Mouse (Mus musculus) left cerebral cortex, adult 8-10 months (tissue): ENCODE measurements at regions not wholly inside any gene's neighbourhood (a gene's known extent, or its start where the extent isn't known, plus 50 kb on each side); places are given as distances from the start of the nearest gene placed in this dataset.
A peak's percentile ranks its signal among the peaks of the same experiment; 100 is the strongest.

Experiments used
- DNase-seq, 2 experiments: peaks; one replicate each; pipeline ENCODE4 v3.0.0; 2022; ENCODE audit warnings: low spot score in 2 of 2

DNA sequence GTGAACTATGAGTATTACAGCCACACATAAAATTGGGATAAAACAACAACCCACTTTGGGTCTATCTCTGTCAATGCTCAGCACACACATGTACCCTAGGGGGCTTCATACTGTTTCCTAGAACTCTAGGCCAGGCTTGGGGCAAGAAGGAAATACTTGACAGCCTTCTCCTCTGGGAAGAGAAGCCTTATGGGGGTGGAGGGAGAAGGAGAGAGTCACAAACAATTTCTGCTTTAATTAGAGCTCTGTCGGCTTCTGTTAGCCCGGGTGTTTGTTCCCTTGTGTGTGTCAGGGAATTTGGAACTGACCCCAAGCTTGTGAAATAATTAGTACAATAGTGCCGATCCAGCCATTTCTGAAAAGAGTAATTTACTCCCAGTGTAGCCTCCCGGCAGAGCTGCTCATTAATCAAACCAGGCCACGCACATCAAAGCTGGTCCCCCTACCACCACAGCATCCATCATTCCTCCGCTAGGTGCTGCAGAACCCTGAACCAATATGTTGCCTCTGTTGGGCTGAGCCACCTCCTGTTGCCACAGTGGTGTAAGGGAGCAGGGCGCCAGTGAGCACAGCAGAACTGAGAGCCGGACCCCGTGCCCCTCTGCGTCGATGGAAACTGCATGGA, 307.3 kb downstream of the Tmem114 start:
- DNase-seq, result peak in 1 of 2 experiments; percentile 9

DNA sequence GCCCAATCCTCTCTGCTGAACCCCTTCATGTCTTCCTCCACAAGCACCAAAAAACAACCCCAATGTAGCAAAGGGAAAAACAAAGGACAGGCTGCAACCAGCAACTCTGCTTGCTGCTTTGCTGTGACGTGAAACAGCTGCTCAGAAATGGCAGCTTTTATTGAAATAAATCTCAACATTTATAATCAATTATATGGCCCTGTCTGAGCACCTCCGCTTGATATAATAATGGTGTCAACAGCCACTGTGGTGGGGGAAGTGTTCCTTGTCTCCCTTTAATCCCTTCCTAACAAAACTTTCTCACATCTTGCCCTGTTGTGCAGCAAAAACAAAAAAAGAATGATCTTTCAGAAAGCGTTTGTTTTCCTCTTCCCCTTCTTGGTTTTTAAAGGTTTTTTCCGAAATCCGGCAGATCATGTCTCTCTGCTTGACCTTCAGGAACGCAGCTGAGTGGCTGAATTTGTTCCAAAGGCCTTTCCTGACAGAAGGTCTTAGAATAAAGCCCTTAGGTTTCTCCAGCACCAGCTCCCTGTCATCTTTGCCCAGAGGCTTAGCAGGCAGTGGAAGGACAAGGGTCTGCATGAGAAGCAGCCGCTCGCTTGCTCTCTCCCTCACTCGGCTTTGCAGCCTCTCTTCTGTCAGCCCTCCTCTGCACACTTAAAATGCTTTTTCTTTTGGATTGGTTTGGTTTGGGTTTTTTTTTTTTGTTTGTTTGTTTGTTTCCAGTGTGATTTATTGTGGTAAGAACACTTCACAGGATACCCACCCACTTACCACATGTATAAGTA, 313.4 kb downstream of the Tmem114 start:
- DNase-seq, result no peak

DNA sequence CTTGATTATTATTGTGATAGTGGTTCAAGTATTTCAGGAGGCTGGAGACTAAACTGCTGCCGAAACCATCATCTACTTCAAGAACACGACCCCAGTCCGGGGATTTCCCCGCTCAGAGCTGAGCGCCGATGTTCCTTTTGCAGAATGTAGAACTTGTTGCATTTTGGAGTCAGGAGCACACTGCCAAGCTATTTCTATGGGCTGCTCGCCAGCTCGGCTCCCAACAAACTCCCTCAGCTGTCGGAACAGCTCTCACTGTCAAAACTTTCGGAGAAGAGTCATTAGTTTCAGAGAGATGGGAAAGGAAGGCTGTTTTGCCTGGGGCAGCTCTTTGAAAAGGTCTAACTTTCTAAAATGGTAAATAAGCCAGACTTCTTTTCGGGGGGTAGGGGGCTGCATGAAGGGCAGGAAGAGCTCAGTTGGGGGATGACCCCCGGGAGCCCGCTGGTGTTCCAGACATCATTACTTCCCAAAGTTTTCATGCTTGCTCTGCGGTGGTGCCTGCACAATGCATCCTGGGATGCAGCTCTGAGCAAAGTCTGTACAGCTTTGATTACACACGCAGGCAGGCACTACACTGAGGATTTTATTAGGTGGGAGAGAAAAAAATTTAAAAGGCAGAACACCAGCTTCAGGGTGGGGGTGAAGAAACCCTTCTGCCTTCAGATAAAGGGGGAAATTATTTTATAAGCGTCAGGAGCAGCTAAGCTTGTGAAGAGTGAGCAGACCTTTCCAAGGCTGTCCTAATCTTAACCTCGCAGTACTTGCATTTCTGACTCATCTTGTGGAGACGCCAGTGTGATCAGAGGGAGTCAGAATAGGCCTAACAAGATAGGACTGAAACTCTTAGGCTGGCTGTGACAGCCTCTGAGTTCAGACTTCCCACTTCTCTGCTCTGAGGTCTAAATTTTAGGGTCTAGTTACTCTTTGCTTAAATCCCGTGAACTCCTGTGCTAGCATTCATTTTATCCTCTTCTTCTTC, 316.5 kb downstream of the Tmem114 start:
- no peak for DNase-seq

DNA sequence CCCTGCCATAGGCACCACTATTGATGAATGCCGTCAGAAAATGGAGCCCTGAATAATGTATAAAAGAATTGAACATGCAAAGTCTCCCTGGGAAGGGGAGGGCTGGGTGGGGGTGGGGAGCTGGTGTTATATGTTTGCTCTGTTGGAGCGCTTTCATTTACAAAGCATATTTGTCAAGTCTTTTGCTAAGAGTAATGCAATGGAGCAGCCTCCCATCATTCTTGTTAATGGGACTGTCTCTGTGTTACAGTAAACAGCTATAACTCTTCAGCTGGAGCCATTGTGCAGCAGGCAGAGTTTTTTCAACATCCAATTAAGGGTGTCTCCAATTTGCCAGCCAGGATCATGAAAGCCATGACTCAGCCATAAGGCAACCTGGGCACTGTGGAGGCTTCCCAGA, 345.9 kb downstream of the Tmem114 start:
- no peak for DNase-seq

DNA sequence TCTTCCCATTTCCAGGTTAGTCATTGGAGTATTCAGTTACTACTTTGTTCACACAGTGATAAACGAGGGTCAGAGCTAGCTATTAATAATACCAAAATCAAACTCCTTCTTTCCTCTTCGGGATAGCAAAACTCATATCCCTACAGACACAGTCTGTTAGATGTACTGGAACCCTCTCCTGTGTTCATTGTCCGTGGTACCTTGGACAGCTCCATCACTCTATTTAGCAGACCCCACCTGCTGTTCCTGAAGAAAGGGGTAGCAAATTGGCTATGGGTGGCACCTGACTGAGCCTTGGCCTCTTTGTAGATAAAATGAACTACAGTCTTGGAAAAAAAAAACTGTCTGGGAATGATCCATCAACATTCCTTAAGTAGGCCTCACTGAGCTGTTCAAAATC, 346.5 kb downstream of the Tmem114 start:
- DNase-seq, result no peak

DNA sequence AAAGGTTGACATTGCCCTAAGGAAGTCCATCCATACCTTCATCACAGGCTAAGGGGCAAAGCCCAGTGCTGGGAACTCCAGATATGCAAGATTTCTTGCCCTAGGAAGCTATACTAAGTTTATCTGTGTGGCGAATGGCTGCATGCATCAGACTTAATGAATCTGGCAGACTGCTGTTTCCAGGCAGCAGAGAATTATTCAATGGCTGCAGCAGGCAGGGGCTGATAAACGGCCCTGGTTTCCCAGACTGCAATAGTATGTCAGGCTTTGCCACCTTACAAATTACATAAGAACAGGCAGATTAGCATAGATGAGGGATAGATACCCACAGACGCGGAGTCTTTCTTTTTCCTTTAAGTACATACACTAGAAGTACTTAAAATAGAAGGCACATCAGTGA, 350.2 kb downstream of the Tmem114 start:
- DNase-seq, result no peak

DNA sequence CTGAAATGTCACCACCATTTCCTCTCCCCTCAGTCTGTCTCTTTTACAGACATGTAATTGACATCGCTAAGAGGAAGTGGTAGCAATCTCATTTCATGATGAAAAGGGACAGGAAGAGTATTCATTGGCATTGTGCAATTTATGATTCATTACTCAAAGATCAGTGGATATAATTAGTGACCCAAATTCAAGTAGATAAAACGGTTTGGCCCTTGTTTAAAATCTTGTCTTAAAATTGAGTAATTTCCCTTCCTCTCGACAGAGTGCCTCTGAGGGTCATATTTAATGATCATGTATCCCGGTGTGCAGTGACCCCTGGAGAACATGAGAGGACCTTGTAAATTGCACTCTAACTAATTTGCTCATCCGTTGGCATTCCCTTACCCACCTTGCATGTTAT, 371.0 kb downstream of the Tmem114 start:
- DNase-seq, result no peak

DNA sequence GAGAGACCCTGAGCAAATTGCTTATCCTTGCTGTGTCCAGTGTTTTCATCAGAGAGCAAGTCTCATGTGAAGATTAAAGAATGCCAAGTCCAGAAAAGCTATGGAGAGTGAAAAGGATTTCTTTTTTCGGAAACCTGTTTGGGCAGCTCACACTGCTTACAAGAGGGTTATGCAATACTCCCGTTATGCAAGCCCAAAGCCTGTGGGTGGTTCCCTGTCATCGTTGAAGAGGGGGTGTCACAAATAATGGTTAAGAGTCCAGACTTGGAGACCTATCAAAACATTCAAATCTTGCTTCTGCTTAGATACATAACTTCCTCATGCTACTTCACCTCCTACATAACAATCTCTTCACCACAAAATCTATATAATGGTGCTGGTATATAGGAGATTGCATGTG, 416.0 kb downstream of the Tmem114 start:
- peak; percentile 29 to 81 for DNase-seq

DNA sequence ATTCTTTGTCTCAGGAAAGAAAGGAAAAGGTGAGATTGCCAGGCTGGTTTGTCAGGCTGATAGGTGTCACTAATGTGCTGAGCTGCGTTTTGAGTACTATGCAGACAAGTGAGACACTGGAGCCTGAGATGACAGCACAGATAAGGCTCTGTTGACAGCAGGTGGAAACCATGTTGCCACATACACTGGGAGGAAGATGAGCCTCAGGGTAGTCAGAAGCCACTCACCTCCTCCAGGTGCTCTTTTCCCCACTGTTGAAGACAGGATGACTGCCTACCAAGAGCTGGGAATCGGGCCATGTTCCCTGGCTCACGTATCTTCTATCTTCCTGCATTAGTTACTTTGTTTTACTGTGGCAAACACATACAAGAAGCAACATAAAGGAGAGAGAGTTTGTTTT, 418.3 kb downstream of the Tmem114 start:
- no peak for DNase-seq

DNA sequence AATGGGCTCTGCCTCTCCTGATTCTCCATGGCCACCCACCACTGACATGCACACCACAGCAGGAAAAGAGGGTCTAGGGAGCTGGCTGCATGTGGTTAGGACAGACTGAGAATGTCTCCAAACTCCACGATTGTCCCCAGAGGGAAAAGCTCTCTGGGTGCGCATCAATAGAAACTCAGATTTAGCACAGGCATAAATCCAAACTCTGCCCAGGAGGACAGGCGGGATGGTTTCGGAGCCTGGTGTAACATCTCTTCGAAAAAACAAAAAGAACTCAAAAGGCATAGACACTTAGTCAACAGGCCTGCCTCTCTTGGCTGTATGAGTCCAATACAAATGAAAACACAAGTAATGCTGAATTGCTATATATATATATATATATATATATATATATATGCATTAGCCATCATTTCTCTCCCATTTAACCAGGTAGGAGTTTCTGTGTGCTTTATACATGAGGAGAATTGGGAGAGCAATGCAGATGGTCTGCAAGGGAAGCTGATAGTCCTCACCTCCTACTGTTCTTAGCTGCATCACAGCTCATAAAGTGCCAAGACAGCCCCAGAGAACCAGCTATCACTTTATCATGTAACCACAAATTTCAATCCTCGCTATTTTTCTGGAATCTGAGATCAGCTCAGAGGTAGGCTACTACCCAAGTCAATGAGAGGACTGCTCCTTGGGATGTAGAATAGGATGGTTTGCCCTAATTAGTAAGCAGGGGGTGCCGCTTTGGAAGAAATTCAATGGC, 422.4 kb downstream of the Tmem114 start:
- DNase-seq, result peak in 1 of 2 experiments; percentile 49

DNA sequence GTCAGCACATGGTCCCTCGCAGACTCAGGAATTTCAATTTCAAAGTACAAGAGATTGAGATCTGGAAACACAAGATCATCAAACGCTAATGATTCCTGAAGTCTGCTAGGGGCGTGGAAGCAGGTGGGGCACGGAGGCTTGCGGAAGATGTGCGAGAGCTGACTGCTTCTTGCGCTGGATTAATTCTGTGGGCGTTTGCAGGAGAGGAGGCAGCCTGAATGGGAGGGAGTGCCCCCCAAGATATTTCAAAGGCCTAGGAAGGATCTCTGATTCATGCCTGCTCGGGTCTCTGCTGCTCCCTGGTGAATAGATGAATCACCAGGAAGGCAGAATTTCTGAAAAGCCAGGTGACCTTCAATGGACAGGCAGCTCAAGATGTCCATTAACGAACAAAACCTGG, 442.1 kb downstream of the Tmem114 start:
- DNase-seq, result no peak

DNA sequence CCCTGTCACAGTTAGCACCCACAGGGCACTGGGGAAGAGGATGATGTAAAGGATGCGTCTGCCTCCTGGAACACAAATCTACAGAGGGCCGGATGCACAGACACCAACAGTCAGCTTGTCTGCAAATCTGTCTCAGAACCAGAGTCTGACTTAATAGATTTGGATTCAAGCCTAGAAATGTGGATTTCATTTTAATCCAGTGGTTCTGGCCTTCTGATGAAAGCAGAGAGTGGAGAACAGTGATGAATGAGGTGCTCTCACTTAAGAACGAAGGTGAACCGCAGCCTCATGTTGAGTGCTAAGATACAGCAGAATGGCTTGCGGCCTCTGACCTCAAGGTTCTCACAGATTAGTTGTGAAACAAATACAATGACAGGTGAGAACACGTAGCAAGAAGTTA, 446.5 kb downstream of the Tmem114 start:
- no peak for DNase-seq

DNA sequence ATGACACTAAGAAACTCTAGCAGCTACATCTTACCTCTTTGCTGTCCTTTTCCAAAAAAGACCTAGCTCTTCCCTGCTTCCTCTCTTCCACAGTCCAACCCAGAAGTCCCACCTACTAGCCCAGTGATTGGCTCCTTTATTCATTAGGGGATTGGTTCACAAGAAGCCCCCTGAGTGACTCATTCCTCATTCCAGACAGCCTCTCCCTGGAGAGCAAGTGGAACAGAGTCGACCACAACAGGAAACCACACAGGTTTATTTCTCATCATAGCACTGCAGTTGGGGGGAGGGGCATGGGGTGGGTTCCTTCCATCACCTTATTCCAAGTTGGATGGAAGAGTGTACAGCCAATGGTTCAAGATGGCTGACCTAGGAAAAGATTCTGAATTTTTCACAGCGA, 473.3 kb downstream of the Tmem114 start:
- no peak for DNase-seq

DNA sequence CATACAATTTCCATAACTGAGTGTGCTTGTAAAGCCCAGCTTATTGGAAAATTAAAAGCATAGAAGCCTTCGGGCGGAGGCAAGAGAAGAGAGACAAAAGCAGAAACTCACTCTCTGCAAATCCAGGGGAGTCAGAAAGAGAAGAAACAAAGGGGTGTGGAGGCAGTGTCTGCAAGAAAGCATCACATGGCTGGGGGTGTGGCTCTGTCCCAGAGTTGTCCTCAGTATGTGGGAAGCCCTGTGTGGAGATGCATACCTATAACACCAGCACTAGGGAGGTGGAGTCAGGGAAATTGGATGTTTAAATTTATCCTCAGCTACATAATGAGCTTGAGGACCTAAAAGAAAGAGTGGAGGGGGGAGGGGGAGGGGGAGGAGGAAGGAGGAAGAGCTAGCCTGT, 482.6 kb downstream of the Tmem114 start:
- DNase-seq, result no peak

DNA sequence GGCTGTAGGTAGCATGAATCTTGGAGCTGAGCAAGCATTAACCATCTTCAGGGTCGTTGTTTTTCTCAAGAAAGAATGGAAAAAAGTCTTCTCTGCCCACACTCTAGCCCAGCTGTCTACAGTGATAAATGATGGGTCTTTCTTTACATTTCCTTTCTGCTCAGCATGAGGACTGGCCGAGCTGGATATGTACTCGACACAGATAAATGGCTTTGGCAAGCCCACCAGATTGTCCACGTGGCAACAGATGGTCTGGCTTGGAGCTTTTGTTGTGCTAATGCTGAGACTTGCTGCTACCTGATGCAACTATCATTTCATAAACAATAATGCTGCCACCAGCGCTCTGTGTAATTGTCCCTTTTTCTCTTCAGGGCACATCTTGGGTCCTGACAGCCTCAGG, 487.8 kb downstream of the Tmem114 start:
- DNase-seq, result no peak

DNA sequence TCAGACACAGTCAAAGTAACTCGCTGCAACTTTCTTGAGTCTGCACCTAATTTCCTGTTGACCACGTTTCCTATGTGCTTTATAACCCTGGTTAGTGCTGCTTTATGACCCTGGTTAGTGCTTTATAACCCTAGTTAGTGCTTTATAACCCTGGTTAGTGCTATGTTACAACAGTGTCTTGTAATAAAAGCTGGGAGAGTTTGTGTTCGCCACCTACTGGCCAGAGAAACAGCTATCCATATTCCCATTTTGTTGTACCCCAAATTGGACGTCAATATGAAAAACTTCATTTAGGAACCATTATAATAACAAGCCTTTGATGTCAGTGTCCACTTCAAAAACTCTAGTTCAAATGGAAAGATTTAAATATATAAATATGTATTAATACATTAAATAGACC, 492.6 kb downstream of the Tmem114 start:
- no peak for DNase-seq

DNA sequence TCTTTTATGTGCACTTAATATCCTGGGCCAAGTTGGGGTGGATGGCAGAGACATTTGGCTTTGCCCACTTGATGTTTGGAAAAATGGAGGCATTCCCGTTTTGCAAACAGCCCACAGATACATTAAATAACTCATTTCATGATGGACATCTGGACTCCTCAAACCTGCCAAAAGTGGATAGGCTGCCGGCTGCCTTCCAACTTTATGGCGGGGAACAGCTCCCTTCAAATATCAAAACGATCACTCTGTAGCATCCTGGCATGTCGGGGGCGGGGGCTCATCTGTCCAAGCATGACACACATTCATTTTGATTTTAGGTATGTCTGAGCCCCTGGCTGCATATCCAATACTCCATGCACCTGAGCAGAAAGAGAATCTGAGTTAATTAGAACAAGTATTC, 493.3 kb downstream of the Tmem114 start:
- no peak for DNase-seq

DNA sequence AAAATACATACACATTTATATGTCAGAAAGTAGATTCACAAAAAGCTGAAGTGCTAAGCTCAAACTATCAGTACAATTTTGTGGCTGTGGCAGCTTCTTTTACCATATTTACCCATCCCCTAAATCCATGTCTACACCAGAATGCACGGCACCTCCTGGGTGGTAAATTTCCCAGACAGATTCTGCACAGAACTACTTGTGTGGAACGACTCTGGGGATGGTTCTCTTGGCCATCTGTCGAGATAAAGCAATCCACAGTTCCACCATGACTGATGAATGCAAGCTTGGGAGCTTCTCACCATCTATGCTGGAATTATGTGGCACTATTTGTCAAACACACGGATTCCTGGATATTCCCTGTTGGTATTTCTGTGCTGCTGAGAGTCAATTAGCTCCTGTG, 495.8 kb downstream of the Tmem114 start:
- peak in 1 of 2 experiments; percentile 16 for DNase-seq

DNA sequence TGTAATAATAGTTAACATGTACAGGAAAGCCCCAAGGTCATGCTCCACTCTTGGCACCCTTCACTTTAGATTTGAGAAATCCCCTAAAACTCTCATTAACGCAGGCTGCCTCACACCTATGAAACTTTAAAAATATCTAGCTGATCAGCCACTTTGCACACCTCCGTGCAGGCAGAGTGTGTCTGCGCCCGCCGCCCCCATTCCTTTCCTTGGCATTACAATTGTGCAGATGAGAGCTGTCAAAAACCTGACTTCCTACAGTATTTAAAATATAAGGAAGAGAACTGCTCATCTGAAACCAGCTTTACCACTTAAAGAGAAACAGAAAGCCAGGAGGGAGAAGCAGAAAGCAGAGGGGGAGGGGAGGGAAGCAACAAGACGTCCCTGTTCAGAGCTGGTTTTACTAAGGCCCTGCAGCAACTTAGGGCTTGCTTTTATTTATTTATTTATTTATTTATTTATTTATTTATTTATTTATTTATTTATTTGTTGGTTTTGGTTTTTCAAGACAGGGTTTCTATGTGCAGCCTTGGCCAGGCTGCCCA, 496.5 kb downstream of the Tmem114 start:
- peak in 1 of 2 experiments; percentile 52 for DNase-seq

DNA sequence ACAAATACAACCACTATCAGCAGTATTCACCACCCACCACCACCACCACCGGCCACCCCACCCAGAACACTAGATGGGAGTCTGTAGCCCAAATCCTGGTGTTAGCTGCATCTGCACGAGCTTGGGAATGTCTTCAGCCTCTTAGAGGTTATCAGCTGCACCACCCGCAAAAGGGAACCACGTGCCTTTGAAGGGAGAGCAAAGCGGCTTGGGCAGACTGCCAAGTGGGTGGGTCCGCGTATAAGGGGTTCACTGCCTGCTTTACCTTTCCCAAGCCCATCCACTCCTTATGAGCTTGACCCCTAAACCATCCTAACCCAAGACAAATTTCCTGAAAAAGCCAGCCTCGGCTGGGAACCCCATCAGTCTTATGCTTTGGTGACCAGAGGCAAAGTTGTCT, 497.2 kb downstream of the Tmem114 start:
- DNase-seq, result no peak

DNA sequence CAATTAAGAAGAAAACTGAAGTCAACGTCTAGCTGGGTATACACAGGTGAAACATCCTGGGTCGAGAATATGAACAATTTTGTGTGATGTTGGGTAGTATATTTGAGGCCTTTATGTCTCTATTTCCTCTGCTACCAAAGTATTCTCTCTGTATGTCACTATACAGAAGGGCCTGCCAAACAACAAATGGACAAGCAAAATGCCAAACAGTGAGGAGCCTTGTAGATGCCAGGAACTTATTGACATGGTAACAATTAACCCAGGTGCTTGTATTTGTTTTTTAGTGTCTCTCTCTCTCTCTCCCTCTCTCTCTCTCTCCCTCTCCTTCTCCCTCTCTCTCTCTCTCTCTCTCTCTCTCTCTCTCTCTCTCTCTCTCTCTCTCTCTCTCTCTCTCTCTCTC, 529.1 kb downstream of the Tmem114 start:
- no peak for DNase-seq
